Mouse (Mus musculus): ENCODE data around the gene Tmem39a.

Gene Tmem39a

GRCm38 (mm10) chr16:38558221-38558748 is at the start of gene Tmem39a:
Tmem39a (plus strand) TSS chr16:38558698.
- DNase-seq, result no peak

DNA sequence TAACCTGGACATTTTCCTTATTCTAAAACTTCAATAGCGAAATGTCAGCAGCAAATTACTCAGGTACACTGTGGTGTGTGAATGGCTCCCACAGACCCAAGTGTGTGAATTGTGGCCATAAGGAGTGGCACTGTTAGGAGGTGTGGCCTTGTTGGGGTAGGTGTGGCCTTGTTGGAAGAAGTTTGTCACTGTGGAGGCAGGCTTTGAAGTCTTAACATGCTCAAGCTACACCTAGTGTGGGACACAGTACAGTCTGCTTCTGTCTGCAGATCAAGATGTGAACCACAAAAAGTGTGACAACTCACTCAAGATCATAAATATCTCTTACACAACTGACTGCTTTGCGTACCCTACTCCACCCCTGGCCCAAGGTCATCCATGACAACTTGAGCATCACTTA is 47.7 kb upstream of the Tmem39a start:
- no peak for DNase-seq

GRCm38 (mm10) chr16:38519140-38519539 is 39.4 kb upstream of the Tmem39a start:
- no peak for DNase-seq

- no peak for DNase-seq
Measured at GRCm38 (mm10) chr16:38521211-38521987, 37.1 kb upstream of the Tmem39a start.

DNA sequence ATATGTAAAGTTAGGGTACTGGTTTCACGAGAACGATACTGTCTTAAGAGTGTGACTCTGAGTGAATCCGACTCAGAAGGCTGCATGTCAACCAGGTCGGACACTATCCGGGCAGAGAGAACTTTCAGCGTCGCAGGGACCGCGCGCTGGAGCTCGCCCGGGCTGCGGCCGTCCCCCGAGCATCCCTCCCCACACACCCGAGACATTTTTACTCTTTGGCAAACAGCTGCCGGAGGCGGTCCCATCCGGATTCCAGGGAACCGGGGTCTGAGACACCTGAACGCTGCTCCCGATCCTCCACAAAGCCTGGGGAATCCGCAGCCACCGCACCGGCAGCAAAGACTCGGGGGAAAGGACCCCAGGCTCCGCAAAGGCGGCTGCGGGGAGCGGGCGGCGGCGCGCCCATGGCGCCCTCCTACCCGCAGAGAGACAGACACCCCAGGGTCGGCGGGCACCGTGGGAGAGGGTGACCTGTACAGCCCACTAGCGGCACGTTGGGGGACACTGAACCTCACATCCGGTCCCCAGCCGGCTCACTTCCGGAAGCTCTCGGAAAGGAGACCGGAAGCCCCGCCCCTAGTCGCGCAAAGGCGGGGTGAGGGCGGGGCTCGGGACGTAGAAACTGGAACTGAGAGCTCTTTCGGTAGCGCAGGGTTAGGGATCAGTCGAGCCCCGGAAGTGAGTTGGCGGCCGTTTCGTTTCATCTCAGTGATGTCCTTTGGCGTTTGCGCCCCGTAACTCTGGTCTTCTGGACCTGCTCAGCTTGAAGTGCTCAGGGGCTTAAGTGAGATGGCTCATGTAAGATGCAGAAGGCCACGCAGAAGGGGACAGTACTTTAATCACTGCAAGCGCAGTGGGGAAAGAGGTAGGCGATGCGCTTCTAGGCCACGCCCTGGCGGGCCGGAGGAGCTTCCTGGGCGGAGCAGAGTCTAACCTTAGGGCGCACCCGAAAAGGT is 36.1 kb upstream of the Tmem39a start, which contains the start of gene Timmdc1:
TSS of gene Timmdc1 (minus strand) at position 535 of the 956 bp plus-strand sequence.
- DNase-seq, result peak; percentile 98

DNA sequence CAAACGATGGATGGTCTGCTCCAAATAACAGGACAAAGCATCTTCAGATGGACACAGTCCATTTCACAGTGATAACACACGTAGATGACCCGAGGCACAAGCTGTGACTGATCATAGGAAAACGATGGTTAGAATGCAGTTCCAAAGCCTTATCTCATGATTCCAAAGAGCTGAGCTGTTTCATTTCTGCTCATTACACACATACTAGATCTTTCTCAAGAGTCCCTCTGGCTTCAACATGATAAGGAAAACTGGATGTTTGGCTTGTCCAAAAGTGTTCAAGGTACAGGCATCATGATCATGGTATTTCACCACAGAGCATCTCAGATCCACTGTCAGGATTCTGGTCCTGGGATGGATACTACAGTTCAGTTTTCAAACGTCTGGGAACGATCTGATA is 32.2 kb upstream of the Tmem39a start:
- DNase-seq, result no peak

GRCm38 (mm10) chr16:38536544-38537146 is 21.9 kb upstream of the Tmem39a start:
- DNase-seq, result peak; percentile 89

DNA sequence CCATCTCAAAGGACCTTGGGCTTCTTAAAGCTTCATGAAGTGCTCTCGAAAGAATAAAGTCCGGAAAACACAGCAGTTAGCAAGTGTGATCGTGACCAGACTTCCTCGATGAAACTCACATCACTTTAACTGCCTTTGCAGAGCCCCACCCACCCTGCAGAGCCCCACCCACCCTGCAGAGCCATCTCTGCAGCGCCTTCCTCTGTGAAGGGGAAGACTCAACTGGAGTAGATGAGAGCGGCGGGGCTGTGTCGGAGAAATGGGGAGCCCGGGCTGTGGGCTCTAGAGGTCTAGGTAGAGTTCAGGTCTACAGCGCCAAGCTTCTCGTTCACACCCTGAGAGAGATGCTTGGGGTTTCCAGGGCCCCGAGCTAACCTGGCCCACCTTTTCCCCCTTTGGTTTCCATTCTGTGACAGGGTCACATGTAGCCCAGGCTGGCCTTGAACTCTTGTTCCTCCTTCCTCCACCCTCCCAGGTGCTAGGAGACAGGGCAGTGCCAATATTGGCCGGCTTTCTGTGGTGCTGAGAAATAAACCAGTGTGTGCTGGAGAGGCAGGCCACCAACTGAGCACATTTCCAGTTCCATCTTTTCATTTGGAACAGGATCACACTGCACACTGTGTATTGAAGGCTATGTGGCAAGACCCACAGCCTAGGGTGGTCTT is 19.6 kb upstream of the Tmem39a start:
- no peak for DNase-seq

- DNase-seq, result no peak
Measured at GRCm38 (mm10) chr16:38548000-38548399, 10.5 kb upstream of the Tmem39a start.

GRCm38 (mm10) chr16:38549479-38550396 is 8.8 kb upstream of the Tmem39a start, which contains the start of gene Poglut1:
Poglut1 (minus strand) TSS chr16:38550258.
- DNase-seq, result peak; percentile 85

DNA sequence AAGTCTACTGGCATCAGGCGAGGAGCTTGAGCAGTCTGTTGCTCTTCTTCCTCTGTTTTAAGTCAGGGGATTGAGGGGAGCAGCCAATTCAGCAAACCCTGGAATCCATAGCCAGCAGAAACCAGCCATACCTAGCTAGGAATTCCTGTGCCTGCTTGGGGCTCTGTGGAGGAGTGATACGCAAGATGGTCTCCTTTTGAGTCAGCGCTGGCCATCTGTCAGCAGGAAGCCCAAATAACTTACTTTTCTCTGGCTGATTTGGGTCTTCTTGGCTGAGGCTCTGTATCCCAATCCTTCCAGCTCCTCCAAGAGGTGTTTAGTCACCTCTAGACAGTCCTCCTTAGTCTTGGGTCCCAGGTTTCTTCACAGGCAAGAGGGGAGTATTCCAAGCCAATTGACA is 2.5 kb upstream of the Tmem39a start:
- no peak for DNase-seq

- peak; percentile 96 for DNase-seq
Measured at GRCm38 (mm10) chr16:38562131-38562967, 3.9 kb downstream of the Tmem39a start.

GRCm38 (mm10) chr16:38562968-38563327 is 4.5 kb downstream of the Tmem39a start:
- no peak for DNase-seq

GRCm38 (mm10) chr16:38563516-38563915 is 5.0 kb downstream of the Tmem39a start:
- DNase-seq, result no peak

GRCm38 (mm10) chr16:38568192-38568591 is 9.7 kb downstream of the Tmem39a start:
- no peak for DNase-seq

DNA sequence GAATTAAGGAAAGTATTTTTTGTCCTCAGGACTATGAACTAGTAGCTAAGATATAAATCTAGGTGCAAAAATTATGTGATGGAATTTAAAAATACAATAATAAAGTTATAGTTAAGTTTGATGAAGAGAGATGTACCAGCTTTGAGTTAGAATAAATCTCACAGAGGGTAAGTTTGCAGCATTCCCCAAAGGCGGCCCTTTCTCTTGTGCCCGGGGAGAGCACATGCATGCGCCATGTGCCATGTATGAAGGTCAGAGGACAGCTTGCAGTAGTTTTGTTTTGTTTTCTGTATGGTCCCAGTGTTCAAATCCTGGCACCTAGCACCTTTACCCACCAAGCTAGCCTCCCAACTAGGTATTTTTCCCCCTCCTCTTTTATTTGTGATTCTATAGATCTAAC is 13.0 kb downstream of the Tmem39a start:
- no peak for DNase-seq

DNA sequence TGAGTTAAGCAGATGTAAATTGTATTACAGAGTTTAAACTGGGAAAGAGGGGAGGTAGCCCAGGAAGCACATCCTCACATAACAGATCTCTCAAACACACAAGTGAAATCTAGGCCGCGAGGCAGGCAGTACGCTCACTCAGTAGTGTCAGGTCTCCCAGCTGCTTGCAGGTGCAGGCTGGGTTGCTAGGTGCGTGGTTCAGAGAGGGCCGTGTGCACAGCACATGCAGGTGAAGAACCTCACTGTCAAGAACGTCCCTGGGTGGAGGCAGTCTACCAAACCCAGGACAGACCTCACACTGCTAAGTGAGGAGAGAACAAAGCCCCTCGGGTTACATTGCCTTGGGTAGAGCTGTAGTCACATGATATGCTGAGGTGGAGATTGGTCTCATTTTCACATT is 26.3 kb downstream of the Tmem39a start:
- peak; percentile 68 for DNase-seq

DNA sequence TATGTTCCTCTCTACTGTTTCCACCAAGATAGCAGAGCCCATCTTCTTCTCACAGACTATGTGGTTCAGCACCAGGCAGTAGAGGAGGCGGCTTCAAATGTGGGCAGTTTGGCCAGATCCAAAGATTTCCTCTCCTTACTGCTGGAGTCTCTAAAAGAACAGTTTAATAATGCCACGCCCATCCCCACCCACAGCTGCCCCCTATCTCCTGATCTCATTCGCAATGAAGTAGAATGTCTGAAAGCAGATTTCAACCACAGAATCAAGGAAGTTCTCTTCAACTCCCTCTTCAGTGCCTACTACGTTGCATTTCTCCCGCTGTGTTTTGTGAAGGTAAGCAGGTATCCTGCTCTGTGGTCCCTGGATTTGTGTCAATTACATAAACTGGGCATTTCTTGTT is 26.7 kb downstream of the Tmem39a start:
- DNase-seq, result peak; percentile 40

GRCm38 (mm10) chr16:38587163-38587562 is 28.7 kb downstream of the Tmem39a start:
- no peak for DNase-seq

- DNase-seq, result no peak
Measured at GRCm38 (mm10) chr16:38587572-38587971, 29.1 kb downstream of the Tmem39a start.

Data from thymus, postnatal 4 days (tissue).